Mouse (Mus musculus): Measurements from ENCODE around the gene Extl1.
A peak's percentile ranks its signal among the peaks of the same experiment; 100 is the strongest.

The Extl1 gene

GRCm38 (mm10) chr4:134314081-134314655 lies 69.5 kb downstream of the Extl1 start:
- DNase-seq (ENCODE audit: low read depth, low spot score) = peak; percentile 64

GRCm38 (mm10) chr4:134312901-134313300 lies 70.7 kb downstream of the Extl1 start:
- peak; percentile 89 for DNase-seq (ENCODE audit: low read depth, low spot score)

GRCm38 (mm10) chr4:134312341-134312740 lies 71.3 kb downstream of the Extl1 start:
- peak; percentile 52 for DNase-seq (ENCODE audit: low read depth, low spot score)

GRCm38 (mm10) chr4:134311784-134312183 lies 71.9 kb downstream of the Extl1 start:
- DNase-seq (ENCODE audit: low read depth, low spot score) = no peak

GRCm38 (mm10) chr4:134310656-134311055 lies 73.0 kb downstream of the Extl1 start:
- DNase-seq (ENCODE audit: low read depth, low spot score) = no peak

- no peak for DNase-seq (ENCODE audit: low read depth, low spot score)
These were observed 73.5 kb downstream of the Extl1 start for GRCm38 (mm10) chr4:134310106-134310505.

- no peak for DNase-seq (ENCODE audit: low read depth, low spot score)
These were observed 76.1 kb downstream of the Extl1 start for GRCm38 (mm10) chr4:134307367-134308072.

- no peak for DNase-seq (ENCODE audit: low read depth, low spot score)
These were observed 76.7 kb downstream of the Extl1 start for GRCm38 (mm10) chr4:134306963-134307362.

Data from R1 (cell line).